Mouse (Mus musculus) thymus, adult 2 months (tissue): ENCODE results near the gene Zfhx3.

ENCODE experiments used
- CTCF ChIP-seq: fragments of 200-500 bp; IDR thresholded peaks from 2 replicates; pipeline ENCODE4 v1.5.1; 2012; ENCODE audit warnings: mild to moderate bottlenecking, control low read depth, low read length, moderate library complexity, borderline replicate concordance; ENCODE audit not compliant: control insufficient read depth, poor library complexity, insufficient read depth; ENCODE audit errors: extremely low read depth
- POLR2A ChIP-seq: fragments of 200-500 bp; IDR thresholded peaks from 2 replicates; pipeline ENCODE4 v1.6.1; 2012; ENCODE audit warnings: mild to moderate bottlenecking, low read length, control low read depth, moderate library complexity; ENCODE audit not compliant: control insufficient read depth, poor library complexity, insufficient read depth; ENCODE audit errors: extremely low read depth

GRCm38 (mm10) chr8:108743238-108743637 lies 800.8 kb downstream of the Zfhx3 start:
- TF ChIP-seq POLR2A (no peak), CTCF (no peak)
